Mouse (Mus musculus): ENCODE measurements at regions not wholly inside any gene's neighbourhood (a gene's known extent, or its start where the extent isn't known, plus 50 kb on each side); places are given as distances from the start of the nearest gene placed in this dataset.

DNA sequence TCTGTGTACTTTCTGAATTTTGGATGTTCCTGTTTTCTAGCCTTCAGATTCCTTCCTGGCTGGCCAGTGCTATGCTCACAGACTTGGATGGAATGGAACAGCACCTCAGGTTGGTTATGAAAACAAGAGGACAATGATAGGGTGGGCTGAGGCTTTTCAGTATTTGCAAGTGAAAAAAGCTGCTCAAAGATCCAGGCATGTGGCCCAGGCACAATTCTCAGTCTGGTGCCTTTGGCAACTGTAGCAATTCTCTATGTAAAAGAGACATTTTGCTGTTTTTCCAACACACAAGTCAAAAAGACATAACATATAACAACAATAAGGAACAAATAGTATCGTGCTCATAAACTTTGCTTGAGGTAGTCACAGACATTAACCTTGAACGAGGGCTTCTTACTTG lies 363.4 kb upstream of the Pik3r1 start:
- peak; percentile 34 for DNase-seq (ENCODE audit: low read depth, low spot score)

DNA sequence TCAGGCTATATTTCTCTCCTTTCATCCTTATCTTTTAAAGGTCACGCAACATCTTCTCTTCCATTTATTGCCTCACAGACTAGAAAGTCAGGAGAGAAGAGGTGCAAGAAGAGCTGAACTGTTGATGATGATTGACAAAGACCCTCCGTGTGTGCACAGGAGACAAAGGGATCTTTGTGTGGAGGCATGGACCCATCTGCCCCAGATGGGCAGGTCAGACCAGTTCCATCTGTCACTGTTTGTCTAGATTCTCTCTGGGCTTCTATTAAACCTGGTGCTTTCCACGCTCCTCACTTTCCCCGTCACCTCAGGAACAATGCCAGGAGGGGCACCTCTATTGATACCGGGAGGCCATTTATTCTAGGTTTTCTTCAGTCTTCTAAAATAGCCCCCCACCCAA lies 364.1 kb upstream of the Pik3r1 start:
- DNase-seq (ENCODE audit: low read depth, low spot score) = no peak

DNA sequence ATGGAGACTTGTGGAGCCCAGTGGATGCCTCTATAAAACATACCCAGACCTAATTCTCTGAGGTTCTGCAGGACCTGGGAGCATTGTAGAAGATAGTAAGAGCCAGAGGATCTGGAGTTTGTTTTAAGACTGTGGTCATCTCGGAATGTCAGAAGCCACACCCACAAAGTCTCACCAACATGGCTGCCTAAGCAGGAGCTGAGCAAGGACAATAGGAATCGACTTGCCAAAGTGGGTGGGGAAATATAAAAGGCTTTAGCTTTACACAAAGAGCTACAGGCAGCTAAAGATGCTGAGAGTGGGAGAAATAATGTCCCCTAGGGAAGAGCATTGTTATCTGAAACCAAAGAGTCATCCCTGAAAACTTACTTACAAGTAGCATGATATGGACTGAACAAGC lies 364.7 kb upstream of the Pik3r1 start:
- DNase-seq (ENCODE audit: low read depth, low spot score) = no peak

DNA sequence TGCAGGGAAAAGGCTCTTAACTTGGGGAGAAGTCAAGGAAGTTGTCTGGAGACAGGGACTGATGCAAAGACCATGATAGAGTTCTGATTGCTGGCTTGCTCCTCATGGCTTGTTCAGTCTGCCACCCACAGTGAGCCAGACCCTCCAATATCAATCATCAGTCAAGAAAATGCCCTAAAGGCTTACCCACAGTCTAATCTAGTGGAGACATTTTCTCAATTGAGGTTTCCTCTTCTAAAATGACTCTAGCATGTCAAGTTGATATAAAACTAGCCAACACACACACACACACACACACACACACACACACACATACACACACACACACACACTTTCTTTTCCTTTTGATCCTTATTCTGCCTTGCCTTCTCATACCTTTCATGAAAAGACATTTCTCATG lies 367.2 kb upstream of the Pik3r1 start:
- no peak for DNase-seq (ENCODE audit: low read depth, low spot score)

DNA sequence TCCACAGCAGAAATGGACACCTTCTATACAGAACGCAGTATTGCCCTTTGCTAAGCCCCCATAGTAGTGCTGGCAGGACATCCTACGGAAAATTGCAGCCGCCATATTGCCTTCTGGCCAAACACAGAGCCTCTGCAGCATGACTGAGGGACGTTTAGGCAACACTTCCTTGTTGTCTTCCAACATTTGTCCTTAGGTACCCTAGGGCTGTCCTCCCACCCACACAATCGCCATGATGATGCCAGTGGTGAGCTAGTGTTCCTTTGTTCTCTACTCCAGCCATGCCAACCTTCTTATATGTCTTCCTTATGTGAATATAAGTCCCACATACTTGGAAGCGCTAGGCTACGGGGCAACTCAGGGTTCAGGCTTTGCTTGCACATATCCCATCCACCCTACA lies 375.0 kb upstream of the Pik3r1 start:
- no peak for DNase-seq (ENCODE audit: low read depth, low spot score)

DNA sequence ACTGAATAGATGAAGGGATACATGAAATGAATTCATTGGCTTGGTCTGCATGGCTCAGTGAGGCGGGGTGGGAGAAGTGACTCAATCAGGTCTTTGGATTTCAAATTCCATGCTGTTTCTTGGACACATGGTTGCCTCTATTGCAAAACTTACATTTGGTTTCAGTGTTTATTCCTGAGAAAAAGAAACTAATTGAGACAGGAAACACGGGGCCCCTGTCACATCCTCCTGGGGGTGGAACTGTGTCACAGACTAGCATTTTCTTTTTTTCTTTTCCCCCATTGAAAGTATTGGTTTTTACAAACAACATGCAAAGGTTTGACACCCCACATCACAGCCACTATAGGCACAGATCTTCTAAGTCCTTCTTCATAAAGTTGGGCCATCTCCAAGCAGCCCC lies 375.8 kb upstream of the Pik3r1 start:
- DNase-seq (ENCODE audit: low read depth, low spot score) = no peak

DNA sequence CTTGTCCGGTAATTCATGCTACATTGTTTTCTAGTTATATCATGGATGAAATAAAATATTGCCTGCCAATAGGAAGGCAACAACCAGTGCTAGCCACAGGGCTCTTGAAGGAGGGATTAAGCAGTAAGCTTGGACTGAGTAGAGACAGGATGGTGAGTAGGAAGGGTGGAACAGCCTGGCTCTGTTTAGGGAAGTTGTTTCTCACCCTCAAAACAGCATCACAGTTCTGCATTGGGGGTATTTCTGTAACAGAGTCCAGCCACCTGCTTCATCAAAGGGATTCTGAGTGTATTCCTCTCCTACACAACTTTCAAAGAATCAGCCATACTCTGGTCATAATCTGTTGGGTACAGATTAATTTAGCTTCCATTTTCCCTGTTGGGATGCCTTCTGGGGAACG lies 380.0 kb upstream of the Pik3r1 start:
- DNase-seq (ENCODE audit: low read depth, low spot score) = no peak

DNA sequence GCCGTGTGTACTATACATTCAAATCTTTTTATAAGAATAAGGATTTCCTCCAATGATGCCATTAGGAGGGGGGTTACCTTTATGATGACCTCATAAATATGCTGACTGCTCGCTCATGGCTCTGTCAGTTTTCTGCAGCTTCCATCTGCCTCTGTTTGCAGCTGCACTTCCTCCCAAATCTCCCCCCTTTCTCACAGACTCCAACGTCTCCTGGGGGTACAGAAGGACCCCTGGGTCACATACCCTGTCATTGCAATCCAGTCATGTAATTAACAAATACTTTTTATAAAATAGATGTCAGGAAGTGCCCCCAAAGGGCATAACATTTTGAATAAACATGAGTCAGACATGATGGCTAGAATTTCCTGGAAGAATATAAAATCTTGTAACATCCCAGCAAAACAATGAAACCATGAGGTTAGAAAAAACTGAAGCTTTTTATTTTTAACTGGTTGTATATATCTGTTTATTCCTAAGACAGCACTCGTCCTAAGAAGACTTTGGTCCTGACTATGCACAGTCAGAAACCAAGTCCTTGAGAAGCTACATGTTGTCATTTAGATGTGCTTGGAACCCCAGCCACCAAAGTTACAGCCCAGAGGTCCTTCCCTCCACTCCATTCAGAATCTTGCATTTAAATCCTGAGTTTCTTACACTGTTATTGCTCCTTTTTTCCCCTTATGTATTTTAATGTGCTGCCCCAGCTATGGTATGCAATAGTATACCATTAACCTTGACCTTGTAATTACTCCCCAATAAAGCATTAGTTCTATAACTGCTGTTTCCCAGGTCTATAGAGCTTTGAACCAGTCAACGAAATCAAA lies 386.0 kb upstream of the Pik3r1 start:
- no peak for DNase-seq (ENCODE audit: low read depth, low spot score)

DNA sequence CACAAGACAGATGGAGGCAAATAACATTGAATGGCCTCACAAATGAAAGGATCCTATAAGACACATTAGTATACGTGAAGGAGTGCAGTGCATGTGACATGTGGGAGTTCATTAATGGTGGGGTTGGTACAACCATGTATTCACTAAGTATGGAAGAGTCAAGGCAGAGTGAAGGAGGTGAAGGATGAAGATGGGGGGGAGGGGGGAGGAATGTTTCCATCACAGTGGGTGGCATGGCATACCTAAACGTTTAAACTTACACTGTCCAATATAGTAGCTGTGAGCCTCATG lies 386.5 kb upstream of the Pik3r1 start:
- DNase-seq (ENCODE audit: low read depth, low spot score) = no peak

DNA sequence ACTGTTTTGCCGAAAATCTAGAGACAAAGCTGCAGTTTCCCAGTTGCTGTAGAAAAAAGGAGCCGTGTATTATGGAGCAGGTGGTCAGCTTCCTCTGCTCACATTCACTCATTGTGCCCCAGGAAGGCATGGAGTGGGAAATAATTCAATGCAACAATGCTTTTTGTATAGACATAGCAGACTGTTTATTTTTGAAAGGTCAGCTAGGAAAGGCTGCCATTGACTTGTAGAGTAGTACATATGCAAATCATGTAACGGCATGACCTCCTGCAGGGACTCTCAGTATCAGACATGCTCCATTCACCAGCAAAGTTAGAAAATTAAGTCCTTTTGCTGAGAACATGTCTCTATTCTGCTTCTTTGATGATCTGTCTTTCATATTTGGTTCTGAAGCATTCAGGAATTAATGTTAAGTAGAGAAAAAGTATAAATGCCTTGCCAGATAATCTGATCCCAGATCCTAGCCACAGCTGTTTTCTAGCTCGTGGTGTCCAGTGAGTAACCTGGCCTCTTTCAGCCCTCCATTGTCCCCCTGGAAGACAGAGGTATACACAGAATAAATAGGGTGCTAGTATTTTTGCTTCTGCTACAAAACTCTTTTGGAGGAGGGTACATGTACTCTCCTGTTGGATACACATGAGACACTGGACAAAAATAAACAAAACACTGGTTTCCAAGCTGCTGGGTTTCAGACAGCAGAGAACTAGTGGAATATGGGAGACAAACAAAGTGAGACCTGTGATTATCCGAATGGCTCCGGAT lies 389.5 kb upstream of the Pik3r1 start:
- no peak for DNase-seq (ENCODE audit: low read depth, low spot score)

DNA sequence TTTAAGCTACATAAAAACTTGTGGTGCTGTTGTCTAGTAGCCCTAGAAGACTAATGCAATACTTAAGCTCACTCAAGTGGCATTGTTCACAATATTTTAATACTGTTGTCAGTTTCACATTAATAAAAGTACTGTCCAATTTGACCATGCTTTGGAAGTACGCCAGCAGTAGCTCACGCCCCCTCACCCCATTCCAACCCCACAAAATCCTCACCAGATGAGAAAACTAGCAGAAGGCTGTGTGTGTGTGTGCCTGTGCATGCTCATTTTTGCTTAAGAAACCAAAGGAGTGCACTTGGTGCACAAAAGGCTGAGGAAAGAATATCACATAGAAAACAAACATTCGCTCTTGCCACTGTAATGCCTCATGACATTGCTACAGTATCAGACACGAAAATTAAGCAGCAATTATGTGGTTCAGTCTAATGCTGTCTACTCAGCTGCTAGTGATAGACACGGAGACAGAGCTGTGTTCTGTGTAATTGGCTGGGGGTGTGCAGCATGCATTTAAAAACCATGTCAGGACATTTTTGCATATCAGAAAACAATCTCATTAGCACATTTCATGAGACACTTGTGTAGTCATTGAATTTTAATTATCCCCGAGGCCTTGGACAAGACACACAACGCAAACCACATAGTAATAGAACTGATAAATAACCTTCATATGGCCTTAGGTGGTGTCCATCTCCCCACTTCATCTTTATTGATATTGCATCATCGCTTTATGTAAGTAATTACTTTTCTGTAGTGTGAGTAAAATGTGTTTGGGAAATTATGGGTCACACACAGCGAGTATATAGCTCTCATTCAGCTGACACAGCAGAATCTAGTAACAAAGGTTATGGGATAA lies 405.6 kb upstream of the Pik3r1 start:
- peak; percentile 14 for DNase-seq (ENCODE audit: low read depth, low spot score)

DNA sequence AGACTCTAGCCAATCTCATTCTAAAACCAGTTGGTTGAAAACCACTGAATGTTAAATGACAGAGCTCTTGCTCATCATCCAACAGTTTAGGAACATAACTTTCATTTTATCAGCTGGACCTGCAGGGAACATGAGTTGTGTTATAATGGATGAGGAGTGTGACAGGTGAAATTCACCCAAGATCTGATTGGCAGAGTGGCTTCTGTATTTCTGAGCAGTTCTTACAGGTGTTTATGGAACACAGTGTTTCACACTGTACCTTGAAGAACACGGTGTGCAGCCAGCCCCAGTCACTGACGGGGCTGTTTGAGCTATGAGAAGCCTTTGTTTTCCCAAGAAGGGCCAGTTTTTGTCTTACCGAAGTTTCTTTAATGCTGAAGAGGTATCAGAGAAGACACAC lies 406.4 kb upstream of the Pik3r1 start:
- DNase-seq (ENCODE audit: low read depth, low spot score) = no peak

DNA sequence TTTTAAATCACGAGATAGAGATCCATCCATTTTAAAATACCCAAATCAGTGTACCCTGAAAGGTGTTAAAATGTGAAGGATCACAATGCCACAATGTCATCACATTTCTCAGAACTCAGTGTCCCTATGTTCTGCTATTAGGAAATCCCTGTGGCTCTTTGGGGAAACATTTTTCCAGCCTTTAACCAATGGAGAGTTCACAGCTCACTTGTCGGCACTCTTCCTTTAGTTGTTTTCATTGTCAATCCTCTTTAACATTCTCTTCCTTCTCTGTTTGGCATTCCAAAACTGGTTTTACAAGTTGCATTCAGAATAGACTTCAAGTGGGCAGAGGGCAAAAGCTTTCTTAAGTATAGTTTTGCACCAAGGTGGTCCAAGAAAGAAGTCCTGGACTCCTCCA lies 406.9 kb upstream of the Pik3r1 start:
- DNase-seq (ENCODE audit: low read depth, low spot score) = no peak

DNA sequence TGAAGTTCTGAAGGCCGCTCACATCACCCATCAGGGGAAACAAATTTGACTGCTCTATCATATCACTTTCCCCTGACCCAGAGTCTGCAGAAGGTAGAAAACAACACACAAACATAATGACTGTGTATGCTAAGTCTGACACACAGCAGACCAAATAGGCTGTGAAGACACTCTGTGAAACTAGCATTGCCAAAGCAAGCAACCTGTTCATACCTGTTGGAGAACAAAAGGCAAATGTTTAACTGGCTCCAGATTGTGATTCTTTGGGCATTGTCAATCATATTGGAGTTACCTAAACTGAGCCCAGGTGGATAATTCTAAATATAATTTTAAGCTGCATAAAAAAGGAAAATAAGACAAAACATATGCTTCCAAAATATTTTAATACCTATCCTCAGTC lies 407.4 kb upstream of the Pik3r1 start:
- DNase-seq (ENCODE audit: low read depth, low spot score) = no peak

DNA sequence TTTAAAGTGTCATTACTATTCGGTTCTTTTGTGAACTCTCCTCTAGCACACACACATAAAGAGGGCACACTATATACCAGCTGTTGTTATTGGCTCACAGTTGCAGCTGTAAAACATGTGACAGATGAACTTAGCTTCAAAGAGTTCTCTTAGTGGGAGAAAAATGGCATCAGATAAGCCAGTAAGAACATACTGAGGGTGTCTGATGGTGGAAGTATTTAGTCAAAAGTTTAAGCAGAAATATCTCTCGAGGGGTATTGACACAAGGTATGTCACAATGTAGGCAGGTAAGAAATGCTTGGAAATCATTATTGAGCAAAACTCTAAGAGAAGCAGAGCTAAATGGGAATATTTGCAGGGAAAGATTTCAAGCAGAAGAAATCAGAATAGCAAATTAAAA lies 408.4 kb upstream of the Pik3r1 start:
- DNase-seq (ENCODE audit: low read depth, low spot score) = no peak

DNA sequence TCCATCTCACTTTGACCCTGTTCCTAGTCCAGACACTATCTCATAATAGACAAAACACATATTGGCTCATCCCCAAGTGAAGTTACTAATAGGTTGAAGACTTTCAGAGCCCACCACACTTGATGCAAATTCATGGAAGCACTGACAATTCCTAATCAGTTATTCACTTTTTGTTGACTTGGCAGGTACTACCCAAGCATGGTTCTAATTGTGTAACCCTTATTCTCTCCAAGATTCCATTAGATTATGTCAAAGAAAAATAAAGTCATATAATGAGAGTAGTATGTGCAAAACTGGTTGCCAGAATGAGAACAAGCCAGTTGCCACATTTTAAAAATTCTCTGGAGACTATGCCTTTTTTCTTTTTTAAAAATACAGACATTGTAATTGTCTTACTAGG lies 426.7 kb upstream of the Pik3r1 start:
- no peak for DNase-seq (ENCODE audit: low read depth, low spot score)

DNA sequence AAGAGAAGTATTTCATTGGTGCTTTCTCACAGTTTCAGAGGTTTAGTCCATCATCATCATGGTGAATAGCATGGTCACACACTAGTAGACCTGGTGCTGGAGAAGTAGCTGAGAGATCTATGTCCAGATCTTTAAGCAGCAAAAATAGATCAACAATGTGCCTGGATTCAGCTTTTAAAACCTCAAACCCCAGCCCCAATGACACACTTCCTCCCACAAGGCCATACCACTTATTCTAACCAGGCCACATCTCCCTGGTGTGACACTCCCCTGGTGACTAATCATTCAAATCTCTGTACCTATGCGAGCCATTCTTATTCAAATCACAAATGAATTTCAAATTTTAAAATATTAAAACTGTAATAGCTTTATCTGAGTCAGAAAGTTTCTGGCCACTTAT lies 434.3 kb upstream of the Pik3r1 start:
- DNase-seq (ENCODE audit: low read depth, low spot score) = no peak

DNA sequence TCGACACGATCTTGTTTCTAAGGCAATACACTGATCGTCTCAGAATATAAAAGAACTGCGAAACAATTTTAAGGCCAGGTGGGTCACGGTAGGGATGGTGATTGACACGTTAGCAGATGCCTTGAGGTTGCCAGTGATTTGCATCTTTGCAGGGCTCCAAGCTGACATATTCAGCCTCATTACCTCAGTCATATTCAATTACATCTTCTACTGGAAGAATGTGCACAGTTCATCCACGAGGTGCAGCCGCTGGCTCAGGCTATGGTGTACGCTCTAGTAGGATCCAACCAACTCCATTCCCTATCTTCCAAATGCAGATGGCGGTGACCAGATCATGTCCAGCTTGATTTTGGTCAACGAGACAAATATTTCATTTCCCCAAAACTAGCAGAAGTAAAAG lies 450.5 kb upstream of the Pik3r1 start:
- no peak for DNase-seq (ENCODE audit: low read depth, low spot score)

DNA sequence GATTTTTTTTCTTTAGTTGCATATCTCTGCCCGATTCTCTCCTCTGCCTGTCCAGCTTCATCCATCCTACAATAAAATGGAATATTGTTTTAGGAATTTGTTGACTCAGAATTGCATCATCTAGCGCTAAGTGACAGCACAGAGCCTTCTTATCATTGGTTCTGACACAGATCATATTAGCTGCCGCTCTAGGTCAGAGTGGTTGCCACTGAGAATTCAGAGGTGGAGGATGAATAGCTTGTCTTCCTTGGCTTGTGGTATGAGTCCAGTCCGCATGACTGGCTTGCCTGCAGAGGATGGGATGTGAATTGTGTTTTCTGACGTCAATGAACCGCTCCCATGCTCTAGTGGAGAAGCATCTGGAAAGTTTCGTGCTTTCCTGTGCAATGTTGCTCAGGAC lies 462.3 kb upstream of the Cd180 start:
- no peak for DNase-seq (ENCODE audit: low read depth, low spot score)

DNA sequence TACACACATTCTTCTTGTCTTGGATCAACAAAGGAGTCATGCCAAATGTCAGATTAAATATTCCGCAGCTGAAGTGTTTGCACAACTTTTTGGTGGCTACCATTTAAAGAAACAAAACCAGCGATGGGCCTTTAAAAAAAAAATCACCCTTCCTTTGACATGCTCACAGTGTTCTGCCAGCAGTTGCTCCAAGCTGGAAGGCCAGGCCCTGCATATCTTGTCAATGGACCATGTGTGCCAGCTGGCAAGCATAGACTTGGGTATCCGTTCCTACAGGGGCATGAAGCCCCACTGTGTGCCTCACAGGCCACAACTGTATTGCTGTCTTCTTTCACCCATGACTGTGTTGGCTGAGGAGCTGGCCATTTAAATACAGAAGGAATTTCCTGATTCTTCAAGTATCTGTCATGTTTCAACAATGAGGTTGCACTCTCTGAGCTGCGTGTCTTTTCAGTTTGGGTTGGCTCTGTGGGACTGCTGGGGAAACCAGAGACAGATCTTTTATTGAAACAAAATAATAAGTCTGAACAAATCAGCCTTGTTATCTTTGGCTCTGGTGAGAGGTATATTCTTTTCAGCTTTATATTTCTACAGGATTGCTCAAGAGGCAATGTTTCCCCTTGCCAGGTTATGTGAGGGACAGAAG lies 460.9 kb upstream of the Cd180 start:
- no peak for DNase-seq (ENCODE audit: low read depth, low spot score)

DNA sequence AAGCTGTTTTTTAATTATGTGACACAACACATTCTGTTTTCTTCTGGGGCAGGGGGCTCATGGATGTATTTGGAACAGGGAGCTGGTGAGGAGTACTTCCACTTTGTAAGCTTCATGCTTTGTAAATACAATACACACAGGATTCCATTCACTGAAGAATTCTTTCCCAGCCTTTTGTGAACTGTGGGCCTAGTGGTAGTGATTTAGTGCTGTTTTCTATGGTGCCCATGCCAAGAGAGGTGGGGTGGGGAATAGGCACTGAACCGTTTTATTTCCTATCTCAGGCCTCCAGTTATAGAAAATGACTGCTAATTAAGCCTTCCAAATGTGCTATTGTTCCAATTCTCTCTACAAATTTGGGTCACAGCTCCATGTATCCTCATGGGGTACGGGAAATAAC lies 442.5 kb upstream of the Cd180 start:
- DNase-seq (ENCODE audit: low read depth, low spot score) = no peak

DNA sequence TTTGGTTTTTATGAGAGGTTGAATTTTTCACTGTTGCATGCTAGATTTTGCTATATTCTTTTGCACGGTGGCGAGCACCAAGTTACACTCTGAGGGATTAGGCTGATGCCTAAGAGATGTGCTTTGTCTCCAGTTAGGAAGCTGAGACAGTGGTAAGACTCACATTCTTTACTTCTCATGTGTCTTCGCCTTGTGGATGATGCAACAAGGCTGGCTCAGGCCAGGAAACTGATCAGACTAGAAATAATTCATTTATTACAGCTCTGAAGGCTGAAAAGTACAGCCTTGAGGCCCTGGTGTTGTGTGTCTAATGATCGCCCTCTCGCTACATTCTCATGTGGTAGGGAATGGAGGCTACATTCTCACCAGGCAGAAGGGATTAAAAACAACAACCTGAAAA lies 441.6 kb upstream of the Cd180 start:
- no peak for DNase-seq (ENCODE audit: low read depth, low spot score)
